Mouse (Mus musculus) ES-CJ7 (cell line): ENCODE results near the gene Vapa.
A peak's percentile ranks its signal among the peaks of the same experiment; 100 is the strongest.
"Not testable (repeated sequence)": the region's sequence is repeated elsewhere in the genome, so short reads cannot be mapped to it uniquely, and the experiment has no call there.

ENCODE experiments used
- DNase-seq: peaks from one replicate; pipeline ENCODE4 v3.0.0; 2011; ENCODE audit warnings: low read depth, low spot score

Gene Vapa

DNA sequence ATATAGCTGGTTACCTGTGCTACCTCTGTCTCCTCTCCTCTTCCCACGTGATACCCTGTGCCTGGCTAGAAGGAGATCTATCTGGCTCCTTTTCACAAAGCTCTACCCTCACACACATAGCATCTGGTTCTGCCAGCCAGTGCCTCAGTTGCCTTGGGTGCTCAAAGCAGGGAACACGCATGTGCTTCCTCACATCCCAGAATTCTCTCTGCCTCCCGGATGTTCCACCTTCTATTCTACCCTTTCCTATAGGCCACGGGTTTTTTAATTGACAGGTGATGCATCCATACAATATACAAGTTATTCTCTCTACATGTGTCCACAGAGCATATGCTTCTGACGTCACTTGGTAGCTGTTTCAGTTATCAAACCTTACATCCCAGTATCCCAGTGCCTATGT is 49.2 kb downstream of the Vapa start:
- no peak for DNase-seq

DNA sequence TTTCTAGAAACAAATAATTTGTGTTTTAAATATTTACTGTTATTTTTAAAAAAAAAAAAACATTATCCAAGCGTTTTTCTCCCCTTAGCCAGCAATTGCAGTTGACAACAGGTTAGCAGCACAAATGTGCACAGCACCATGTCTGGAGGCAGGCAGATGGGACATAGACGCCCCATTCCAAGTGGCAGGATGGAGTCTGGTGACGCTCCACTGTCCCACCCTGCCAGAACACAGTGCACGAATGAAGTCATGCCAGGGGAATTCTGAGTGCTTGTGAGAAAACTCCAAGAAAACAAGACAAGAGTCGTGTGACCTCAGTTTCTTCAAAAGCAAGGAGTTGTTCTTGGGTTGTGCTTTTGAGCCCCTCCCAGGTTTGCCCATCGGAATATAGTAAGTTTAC is 50.0 kb downstream of the Vapa start:
- no peak for DNase-seq

DNA sequence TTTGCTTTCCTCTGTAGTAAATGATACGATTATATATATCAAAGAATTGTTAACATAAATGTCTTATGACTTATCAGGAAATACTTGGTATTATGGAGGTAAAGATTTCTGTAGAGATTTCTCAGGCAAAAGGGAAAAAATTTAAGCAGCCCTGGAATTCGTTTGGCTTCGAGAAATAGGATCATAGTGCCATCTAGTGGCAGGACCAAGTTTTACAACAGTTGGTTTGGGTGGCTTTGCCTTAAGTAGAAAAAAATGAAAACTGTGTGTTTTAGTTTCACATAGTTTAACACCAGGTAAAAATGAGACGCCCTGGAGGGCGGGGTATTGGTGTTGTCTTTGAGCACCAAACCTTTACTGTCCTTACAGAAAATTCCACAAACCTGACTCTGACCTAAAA is 50.6 kb downstream of the Vapa start:
- DNase-seq, result peak; percentile 72

DNA sequence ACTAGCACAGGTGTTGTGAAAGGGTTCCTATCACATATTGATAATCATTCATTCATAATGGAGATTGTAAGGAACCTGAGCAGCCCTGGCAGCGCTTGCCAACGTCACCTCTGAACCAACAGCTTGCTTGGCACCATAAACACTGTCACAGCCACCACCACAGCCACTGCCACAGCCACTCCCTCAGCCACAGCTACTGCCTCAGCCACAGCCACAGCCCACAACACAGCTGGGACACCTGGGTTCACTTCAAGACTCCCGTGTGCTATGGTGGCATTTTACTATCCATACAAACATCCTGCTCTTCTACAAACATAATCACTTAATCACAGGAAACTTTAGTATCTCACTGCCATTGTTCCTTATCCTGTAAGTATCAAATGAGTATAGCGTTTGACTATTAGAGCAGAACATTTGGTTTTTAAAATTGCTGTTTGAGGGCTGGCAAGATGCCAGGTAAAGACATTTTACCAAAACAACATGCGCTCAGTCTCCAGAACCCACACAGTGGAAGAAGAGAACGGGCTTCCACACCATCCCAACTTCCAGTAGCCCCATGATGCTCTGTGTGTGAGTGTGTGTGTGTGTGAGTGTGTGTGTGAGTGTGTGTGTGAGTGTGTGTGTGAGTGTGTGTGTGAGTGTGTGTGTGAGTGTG is 51.9 kb downstream of the Vapa start:
- DNase-seq, result no peak

DNA sequence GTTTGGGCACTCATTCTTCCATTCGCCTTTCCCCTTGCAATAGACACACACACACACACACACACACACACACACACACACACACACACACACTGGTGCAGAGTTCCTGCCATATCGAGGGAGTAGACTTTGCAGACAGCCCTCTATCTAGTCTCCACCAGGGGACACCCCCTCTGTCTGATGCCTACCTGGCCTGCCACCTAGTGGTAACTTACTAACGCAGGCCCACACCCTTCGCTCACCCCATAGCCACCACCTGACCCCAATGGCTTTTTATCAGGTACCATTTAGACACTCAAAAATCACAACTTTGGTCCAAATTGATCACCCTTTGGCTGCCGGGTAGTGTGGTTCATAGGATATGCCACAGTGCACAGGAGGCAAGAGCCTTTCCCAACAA is 54.1 kb downstream of the Vapa start:
- DNase-seq, result peak; percentile 81

DNA sequence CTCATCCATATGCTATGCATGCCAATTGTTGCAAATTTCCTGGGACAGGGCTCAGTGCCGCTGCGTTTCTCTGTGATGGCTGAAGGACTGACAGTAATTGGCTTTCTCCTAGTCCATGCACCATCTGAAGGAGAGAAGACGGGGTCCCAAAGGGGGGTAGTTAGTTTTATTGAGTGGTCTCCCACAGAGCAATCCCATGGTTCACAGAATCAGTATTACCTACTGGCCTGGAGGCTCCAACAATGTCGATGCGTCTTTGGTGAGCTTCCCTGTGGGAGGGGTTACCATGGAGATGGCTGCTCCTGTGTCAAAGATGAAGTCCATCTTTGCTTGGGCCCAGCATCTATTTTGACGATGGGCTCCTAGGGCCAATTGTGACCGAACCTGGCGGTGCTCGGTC is 54.6 kb downstream of the Vapa start:
- DNase-seq, result peak; percentile 24

DNA sequence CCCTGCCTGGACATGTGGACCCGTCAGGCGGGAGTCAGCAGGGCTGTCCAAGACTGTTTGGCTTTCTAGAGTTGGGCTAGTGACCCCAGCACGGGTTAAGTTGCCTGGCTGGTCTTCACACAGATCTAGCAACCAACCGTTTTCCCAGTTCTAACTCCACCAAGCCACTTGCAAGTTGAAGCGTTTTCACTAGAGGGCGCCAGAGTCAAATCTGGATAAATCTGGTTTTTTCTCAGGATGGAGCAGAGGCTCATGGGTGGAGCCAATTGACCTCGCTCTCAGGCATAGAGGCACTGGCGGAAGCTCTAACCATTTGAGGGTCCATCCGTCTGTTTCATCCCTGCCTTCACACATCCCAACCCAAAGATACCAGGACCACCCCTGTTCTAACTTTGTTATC is 55.1 kb downstream of the Vapa start:
- peak; percentile 91 for DNase-seq

DNA sequence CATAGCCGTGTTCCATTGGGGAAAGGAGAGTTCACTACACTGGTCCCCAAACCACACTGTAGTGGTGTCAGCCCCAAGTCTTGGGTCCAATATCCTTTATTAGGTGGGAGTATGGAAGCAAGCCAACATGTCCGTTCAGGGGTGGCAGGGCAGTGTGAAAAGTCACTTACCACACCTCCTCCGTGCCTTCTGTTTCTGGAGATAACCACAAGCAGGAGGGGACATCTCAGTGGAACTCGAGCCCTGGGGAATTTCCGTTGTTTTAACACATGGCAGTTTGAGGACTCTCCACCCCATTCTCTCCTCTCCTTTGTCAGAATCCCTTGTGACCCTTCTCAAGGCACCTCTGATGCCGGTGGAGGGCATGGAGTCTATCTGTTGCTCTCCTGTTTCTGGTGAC is 56.1 kb downstream of the Vapa start:
- no peak for DNase-seq

DNA sequence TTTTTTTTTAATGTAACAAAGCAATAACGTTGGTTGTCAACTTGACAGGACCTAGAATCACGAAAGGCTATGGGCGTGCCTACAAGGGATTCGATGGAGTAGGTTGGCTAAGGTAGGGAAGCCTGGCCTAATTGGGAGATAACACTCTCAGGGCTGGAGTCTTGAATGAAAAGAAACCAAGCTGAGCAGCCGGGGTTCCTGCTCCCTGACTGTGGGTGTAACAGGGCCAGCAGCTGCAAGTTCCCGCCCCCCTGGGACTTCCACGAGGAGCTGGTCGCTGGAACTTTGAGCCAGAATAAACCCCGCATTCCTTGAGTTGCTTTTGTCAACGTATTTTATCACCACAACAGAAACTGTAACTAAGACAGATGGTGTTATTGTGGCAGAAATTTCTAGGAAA is 56.6 kb downstream of the Vapa start:
- DNase-seq, result no peak

DNA sequence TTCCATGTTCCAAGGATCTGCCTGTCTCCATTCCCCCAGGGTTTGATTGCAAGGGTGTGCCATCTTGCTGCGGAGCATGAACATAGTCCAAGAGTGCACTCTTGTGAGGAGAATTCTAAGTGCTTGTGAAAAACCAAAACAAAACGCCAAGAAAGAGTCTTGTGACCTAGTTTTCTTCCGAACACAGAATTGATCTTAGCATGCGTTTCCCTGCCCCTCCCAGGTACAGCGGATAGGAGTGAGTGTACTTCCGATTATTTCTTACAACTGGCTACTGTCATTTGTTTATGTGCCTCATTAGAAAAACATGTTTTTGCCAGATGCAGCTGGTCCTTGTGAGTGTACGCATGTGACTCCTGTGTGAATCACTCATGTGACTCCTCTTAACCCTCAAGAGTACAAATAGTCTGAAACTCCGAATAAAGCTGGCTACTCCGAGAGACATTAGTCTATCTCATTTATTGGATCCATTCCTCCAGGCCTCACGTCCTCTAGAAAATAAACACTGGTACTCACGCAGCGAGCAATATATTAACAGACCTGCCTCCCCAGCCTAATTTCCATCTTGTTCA is 60.8 kb downstream of the Vapa start:
- DNase-seq, result no peak

DNA sequence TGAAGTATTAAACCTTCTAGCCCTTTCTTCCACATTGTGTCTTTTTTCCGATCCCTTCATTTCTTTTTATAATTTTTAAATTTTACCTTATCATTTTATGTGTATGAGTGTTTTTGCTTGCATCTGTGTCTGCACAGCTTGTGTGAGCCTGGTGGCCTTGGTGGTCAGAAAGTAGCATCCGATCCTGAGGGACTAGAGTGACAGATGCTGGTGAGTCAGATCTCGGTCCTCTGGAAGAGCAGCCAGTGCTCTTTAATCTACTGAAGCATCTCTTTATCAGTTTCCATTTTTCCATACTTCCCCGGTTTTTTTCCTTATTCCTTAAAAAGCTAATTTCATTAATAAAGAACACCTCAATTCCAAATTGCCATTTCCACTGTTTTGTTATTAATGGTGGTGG is 63.0 kb downstream of the Vapa start:
- DNase-seq, result no peak

DNA sequence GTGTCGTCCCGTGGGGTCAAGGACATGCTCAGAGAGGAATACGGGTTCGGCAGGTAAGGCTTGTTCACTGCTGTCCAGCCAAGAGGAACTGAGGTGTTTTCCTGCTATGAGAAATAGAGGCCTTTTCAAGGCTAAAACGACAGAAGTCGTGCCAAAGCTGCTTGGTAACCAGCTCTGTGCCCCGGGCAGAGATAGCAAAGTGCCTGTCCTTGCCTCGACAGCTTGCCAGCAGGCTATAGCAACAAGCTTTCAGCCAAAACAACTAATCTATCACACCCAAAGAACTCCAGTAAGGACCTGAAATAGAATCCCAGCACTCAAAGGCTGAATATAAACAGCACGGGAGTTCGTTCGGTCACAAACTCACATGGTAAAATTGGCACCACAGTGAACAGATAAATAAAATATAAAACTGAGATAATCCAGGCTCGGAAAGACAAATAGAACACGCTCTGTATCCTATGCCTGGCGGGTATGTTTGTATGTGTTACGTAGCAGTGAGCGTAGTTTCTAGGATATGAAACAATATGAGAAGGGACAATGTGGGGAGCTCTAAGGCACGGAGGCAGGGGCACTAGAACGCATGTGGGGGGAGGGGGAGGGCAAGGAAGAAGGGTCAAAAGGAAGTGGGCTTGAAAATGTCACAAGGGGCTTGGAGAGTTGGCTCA is 64.5 kb downstream of the Vapa start:
- DNase-seq, result no peak

DNA sequence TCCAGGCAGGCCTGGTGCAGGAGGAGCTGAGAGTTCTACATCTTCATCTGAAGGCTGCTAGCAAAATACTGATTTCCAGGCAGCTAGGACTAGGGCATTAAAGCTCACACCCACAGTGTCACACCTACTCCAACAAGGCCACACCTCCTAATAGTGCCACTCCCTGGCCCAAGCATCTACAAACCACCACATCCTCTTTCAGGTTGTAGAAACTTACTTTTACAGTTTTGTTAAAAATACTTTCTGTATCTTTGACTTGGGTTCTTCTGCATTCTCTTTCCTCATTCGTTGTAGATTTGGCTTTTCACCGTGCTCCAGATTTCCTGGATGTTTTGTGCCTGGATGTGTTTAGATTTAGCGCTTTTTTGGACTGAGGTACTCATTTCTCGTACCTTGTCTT is 67.1 kb downstream of the Vapa start:
- not testable (repeated sequence) for DNase-seq

DNA sequence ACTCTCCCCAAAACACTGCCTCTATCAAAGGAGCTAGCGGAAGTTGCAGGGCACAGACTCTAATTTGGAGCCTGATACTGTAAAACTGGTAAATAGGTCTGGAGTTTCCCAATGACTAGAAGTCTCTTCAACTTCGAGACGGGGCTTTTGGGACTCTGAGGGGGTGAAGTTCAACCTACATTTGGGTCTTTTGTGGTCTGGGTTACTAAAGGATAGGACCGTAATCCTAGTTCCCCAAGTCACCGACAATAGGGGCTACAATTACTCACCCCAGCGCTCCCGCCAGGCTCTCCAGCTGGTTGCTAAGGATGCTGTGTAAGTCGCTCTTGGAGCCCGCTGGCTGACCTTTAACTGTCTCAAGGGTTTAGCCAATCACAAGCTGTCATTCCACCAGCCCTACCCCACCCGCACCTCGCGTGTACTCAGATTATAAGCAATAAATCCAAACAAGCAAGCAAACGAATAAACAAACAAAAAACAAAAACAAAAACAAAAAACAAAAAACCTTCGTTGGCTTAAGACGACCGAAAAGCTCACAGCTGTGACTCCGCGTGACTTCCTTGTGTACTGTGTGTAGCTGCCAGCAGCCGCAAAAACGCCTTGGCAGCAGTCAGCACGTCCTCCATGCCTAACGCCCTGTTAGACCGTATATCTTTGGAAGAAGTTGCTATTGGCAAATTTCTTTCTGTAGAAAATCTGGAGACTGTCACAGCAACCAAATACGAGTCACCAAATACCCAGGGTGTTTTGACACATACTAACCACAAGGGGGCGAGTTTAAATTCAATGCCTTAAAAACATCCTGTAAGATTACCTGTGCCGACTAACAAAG is 72.7 kb downstream of the Vapa start, which contains the start of gene Tmem232:
Tmem232 (minus strand) TSS at position 342 of the 832 bp plus-strand sequence.
- DNase-seq, result peak; percentile 45

DNA sequence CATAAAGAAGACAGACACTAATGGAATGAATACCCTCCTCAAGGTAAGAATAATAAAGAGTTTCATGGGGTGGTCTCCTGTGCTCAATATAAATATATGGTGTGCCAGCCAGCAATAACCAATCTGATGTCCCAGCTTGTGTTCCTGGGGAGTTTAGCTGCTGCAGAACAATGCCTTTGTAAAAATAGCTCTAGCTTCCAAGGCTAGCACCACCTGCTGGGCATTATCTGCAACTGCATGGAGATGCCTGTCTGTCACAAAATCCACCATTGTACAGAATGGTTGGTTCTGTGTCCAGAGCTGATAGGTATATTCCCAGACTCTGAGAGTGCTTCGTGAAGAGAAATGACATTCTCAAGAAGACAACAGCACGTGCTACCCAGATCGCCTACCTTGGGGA is 77.2 kb downstream of the Vapa start:
- peak; percentile 71 for DNase-seq

DNA sequence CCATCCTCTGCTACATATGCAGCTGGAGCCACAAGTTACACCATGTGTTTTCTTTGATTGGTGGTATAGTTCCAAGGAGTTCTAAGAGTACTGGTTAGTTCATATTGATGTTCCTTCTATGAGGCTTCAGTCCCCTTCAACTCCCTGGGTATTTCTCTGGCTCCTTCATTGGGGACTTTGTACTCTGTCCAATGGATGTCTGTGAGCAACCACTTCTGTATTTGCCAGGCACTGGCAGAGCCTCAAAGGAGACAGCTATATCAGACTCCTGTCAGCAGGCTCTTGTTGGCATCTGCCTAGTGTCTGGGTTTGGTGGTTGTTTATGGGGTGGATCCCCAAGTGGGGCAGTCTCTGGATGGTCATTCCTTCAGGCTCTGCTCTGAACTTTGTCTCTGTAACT is 81.0 kb downstream of the Vapa start:
- not testable (repeated sequence) for DNase-seq
